Mouse (Mus musculus): ENCODE results near the gene Specc1l. TPM values are rescaled to one million over a fixed set of nuclear protein-coding genes. Genes with fewer than 3 reads are reported as not detected.

Specc1l gene
- 10 to 100 TPM; 41.3 to 50.8 (median 42.7) TPM for total RNA-seq (2022)

DNA sequence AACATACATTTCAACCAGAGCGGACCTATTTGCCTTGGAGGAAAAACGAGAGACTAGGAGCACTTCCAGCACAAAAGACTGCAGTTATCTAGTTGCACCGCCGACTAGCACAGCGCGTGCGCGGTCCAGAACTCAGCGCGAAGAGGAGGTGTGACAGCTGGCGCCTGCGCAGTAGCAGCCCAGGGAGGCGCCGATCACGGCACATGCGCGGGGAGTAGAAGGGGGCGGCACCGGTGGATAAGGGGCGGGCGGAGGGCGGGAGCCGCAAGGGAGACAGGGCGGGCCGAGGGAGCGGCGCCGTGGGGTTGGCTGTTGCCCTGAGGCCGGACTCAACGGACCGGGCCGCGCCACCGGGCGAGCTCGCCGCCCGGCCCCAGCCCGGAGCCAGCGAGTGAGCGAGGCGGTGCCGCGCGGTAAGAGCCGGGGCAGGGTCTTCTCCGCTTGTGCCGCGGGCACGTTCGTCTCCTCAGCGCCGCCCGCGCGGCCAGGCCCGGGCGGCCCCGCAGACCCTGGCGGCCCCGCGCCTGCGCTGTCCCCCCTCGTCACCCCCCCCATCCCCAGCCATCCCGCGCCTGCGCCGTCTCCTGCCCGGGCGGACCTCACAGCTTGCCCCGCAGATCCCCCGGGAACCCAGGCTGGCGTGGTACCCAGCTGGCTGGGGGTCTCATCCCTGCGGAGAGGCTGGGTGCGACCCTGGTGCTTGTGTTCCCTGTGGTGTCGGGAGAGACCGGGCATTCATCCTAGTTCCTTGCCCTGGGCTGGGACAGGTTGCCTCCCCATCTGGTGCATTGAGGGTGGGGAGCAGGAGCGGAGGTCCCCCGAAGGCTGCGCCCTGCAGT is at the start of gene Specc1l:
Gene Specc1l (plus strand): TSS at position 267 of the 839 bp plus-strand sequence.
- peak; percentile 93 to 94 for DNase-seq (ENCODE audit: low spot score in 2 of 2)

DNA sequence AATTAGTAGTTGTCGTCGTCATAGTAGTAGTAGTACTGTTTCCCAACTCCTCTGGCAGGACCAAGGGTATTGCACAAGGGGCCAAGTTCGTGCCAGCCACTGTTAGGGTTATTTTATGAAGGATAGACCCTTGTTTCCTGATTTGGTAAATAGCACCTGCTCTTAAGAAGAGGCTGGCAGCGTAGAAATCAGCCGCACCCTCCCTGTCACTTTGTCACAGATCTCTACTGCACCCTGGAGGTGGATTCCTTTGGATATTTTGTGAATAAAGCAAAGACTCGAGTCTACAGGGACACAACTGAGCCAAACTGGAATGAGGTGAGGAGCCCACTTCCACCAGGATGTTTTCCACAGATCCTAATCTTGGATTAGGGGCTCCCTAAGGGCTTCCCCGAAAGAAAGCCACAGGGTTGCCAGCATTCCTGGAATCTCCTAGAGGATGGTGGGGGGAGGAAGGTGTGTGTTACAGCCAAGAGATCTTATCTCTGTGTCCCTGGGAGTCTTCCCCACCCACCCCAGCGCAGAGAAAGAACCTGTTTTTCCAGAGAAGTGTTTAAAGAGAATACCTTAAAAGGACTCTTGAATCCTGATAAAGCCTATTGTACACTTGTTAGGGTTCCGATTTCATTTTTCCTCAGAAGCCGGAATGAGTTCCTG is 45.9 kb upstream of the Specc1l start:
- no peak for DNase-seq (ENCODE audit: low spot score in 2 of 2)

DNA sequence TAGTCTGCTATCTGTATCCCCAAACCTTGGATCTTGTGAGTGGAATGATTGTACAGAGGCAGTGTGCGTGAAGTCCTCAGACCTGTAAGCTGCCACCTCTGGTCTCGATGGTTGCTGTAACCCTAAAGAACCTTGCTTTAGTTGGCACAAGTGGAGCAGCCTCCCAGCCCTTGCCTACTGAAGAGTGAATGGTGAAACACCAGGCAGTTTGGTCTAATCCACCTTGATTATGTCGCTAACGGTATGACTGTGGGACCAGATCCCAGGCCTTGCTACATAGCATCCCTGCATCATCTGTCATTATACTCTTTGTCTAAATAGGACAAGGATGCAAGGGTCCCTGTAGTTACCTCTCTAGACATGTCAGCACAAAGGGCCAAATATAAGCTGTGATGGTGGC is 45.3 kb upstream of the Specc1l start:
- DNase-seq (ENCODE audit: low spot score in 2 of 2) = no peak

DNA sequence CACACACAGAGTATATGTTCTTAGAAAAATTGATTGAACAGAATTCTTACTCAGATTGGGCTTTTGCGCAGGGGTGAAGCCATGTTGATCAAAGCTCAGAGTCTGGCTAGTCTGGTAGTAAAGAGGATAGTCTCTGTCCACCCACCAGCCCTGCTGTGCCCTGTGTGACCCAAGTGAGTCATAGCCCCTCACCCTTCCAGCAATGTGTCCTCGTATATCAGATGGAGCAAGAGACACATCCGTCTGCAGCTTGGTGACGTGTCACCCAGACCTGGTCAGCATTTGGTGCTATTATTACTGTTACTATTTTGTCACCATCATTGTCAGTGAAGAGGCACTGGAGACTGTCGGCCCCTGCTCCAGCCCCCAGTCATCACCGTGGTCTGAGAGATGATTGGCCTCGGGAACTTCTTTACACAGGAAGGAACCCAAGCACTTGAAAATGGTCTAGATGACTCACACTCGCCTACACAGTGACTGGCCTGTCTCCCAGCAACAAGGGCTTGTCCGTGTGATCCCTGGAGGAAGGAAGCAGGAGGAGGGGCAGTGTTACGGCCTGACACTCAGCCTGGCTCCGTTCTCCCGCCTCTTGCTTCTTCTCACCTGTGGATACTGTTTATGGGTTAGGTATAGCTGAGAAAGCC is 41.5 kb upstream of the Specc1l start:
- DNase-seq (ENCODE audit: low spot score in 2 of 2) = no peak

DNA sequence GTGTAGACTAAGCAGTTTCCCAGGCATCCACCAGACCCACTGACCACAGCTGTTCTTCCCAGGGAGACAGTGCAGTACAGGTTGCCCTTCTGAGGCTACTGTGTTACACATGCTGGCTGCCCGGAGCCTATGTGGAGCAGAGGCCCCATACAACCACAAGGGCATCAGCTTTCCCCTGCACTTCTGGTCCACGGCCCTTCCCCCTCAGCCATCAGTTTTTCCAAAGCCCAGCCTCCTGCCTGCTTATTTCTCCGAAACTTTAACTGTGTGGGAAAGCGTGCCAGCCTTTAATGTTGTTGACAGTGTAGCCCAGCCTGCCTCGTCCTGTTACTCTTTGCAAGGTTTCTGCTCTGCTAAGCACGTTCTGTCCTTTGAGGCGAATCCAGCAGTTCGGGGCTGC is 38.8 kb upstream of the Specc1l start:
- DNase-seq (ENCODE audit: low spot score in 2 of 2) = no peak

DNA sequence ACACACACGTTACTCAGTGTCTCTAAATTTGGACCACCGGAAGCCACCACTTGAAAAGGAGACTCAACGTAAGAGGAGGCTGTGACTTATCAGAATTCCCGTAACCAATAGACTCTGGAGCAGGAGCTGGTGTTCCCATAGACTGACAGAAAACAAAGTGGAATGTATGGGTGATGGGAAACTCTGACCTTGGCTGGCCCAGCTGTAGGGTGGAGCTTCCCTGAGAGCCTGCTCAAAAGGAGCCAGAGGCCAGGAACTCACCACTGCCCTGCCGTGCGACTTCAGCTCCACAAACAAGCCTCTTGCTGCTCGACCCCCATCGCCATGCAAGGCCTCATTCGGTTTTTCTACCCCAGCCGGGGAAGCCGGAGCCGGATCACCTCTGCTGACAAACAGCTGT is 38.2 kb upstream of the Specc1l start:
- no peak for DNase-seq (ENCODE audit: low spot score in 2 of 2)

DNA sequence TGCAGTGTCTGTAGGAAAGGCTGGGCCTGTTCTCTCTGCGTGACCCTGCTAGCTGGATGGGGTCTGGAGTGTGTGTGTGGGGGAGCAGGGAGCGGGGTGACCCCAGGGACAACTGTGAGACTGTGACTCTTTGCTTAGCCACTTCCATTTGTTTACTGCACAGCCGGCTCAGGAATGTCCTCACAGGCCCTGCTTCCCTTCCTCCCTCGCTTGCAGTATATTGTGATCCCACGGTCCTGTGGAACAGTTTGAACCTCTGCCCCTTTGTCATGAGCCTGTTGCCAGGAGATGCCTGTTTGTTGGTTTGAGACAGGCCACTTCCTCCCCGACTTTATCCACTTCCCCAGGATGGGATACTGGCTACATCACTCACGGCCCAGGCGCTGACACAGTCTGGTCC is 35.4 kb upstream of the Specc1l start:
- no peak for DNase-seq (ENCODE audit: low spot score in 2 of 2)

DNA sequence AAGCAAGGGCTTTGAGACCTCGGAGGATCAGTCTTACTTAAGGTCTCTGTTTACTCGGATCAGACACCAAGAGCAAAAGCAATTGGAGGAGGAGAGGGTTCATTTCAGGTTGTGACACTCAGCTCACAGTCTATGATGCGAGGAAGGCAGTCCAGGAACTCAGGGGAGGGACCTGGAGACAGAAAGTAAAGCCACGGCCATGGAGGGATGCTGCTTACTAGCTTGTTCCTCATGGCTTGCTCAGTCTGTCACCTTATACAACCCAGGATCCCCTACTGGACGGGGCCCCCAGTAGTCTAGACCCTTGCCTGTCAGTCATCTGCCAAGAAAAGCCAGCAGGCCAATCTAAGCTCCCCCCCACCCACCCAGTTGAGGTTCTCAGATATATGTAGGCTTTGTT is 33.0 kb upstream of the Specc1l start:
- DNase-seq (ENCODE audit: low spot score in 2 of 2) = no peak

DNA sequence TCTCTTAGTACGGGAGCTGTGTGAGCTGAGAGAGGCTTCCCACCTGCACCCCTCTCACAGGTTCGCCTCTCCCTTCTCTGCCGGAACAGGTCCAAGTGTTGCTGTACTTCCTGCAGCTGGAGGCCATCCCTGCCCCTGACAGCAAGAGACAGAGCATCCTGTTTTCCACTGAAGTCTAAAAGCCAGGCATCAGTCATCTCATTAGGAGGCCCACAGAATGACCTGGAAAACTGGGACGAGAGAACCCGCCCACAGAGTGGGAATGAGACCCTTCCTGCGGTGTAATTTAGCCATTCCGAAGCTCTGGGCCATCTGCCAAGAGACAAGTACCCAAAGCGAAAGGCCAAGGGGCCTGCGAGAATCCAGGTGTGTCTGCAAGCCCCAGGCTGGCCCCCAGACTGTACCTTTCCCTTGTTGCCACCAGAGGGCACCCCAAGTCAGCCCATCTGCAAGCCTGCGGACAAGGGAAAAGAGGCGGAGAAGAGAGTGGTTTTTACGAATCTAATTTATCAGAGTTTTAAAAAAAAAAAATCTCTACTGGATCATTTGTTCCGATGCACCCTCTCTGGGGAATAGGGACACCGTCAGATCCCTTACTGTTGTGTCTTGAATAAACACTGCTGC is 29.6 kb upstream of the Specc1l start:
- peak in 1 of 2 experiments; percentile 71 for DNase-seq (ENCODE audit: low spot score in 2 of 2)

DNA sequence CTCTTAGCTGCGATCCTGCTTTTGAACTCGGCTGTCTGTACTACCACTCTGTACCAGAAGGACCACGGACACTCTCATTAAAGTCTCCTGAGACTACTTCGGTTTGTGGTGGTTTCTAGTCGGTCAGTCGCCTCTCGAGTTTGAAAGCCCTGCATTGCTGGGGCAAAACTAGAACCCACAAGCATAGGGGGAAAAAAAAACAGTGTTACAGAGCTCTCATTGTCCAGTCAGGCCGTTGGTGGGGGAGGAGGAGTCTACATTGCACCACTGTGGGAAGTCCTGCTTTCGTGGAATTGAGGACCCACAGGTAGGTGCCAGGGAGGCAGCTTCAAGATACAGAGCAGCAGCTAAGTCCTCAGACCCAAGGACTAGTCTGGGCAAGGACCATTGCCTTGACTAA is 27.0 kb upstream of the Specc1l start:
- DNase-seq (ENCODE audit: low spot score in 2 of 2) = no peak

DNA sequence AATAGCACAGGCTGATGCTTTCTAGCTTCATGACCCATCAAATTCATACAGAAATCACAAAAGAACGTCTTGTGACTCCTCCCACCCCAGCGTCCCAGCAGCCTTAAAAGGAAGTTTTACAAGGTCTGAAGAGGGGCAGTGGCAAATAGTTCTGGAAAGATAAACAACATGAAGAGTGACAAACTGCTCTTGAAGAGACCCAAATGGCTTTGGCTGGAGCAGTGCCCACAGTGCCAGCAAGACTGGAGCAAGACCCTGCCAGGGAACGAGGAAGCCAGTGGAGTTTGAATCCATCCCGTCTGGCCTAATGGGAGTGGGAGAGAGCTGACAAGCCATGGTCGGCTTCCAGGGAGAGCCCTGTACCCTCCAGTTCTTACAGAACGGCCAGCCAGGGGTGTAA is 25.3 kb upstream of the Specc1l start:
- no peak for DNase-seq (ENCODE audit: low spot score in 2 of 2)

DNA sequence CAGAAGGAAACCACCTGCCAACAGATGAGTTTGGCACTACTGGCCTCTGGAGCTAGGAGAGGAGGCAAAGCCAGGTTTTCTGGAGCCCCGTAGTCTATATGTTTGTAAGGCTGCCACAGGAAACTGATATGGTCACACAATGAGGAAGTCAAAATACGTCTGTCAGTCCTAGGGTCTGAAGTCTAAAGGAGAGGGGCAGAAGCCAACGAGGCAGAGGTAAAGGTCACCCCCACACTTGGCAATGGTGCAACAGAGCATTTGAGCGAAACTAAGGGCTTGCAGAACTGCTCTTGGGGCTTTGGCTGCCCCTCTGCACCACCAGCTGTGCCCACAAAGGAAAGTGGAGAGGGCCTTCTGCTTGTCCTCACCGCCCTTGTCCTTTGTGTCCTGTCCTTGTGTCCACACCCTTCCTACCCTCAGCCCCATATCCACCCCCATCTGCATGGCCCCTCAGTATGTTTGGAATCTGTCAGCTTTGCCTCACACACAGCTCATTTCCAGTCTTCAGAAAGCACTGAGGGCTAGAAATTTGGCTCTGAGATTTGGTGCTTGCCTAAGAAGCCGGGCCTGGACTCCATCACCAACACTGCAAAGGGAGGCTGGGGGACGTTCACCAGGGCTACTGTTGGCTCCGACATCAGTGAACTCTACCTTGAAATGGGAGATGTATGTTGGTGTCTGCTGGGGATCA is 24.4 kb upstream of the Specc1l start:
- no peak for DNase-seq (ENCODE audit: low spot score in 2 of 2)

DNA sequence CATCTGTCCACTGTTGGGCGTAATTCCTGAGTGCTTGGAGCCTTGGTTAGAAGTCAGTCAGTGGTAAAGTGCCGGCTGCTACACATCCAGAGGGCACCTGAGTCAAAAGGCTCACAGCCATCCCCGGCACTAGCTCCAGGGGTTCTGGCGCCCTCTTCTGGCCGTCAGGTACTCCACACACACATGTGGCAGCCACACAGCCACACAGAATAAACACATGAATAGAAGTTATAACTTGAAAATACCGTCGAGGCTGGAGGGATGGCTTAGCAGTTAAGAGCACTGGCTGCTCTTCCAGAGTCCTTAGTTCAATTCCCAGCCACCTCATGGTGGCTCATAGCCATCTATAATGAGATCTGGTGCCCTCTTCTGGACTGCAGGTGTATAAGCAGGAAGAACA is 20.2 kb upstream of the Specc1l start:
- DNase-seq (ENCODE audit: low spot score in 2 of 2) = no peak

DNA sequence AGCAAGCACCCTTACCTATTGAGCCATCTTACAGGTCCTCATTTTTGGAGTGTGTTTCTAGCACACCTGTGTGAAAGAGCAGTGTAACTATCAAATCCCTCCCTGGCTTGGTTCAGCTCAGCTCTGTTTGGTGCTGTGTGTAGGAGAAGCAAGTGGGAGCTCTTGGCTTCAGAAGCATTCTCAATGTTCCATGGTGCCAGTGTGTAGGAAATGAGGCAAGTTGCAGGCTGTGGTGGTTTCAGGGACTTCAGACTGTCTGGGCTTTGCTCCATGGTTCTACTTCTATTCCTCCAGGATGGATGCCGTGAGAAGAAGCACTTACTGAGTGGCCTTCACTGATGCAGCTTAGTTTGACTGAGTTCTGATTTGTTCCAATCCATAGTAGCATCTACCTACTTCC is 14.1 kb upstream of the Specc1l start:
- no peak for DNase-seq (ENCODE audit: low spot score in 2 of 2)

DNA sequence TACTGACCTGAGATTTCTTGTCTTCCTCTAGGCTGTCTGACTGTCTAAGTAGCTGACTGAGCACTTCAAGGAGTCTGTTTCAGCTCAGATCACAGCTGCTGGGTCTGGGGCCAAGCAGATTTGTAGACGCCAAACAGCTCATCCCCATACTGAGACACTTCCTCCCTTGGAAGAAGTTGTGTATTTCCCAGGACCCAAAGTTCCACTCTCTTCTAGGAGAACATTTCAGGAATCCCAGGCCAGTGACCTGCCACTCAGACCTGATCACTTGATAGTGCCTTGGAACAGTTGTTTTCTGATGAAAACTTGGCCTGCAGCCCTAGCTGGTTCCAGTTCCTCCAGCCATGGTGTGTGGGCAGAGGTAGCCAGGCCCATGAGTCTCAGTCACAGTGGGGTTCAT is 11.1 kb upstream of the Specc1l start:
- DNase-seq (ENCODE audit: low spot score in 2 of 2) = no peak

DNA sequence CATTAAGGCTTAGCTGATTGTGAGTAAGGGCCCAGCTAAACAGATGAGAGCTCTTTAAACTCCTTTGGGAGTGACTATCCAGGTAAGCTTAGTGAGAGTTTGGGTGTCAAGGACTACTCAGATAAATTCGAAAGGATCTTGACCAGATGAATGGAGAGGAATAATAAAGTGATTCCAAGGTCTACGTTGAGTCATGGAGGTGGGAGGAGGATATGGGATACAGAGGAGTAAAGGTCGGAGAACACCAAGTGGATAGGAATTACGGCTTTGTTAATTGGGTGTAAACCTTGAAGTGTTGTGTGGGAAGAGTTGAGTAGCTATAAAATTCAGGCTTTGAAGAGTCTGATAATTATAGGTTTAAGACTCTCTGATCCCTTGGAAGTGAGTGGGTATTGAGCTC is 5.7 kb upstream of the Specc1l start:
- DNase-seq (ENCODE audit: low spot score in 2 of 2) = no peak

DNA sequence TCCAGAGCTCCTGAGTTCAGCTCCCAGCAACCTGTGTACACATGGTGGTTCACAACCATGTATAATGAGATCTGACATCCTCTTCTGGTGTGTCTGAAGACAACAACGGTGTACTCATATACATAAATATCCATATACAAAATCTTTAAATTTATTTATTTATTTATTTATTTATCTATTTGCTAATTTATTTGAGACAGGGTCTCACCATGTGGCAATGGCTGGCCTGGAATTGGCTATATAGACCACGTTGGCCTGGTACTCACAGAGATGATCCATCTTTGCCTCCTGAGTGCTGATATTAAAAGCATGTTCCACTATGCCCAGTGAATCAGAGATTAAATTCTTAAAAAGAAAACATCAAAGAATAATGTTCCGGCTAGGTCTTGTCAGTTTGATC is 1.0 kb upstream of the Specc1l start:
- no peak for DNase-seq (ENCODE audit: low spot score in 2 of 2)

DNA sequence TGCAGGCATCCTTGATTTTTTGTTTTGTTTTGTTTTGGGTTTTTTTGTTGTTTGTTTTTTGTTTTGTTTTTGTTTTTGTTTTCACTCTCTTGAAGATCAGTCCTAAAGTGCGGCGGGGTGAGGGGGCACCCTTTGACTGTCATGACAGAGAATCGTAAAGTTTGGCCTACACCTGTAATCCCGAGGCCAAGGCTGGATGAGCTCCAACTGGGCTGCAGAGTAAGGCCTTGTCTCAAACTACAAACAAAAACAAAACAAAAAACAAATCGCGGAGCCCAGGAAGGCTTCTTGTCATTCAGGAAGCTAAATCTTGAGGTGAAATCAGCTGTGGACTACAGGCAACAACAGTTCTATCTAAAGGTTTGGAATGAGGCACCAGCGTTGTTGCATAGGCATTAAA is 1.1 kb downstream of the Specc1l start:
- DNase-seq (ENCODE audit: low spot score in 2 of 2) = no peak

DNA sequence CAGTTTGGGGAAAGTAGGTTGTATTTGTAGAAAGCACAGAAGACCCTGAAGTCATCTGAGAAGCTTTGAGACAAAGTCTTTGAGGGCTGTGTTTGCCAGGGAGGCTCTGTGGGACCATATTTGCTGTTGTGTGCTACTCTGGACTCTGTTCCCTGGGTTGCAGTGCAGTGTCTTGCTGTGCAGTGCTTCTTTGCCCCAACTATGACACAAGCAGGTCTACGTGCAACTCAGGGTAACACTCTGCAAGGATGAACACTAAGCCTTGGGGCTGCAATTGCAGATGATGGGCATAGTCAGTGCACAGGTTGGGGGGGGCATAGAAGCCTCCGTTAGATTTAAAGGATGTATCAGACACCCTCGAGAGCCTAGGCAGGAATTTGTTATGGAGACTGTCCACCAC is 8.8 kb downstream of the Specc1l start:
- no peak for DNase-seq (ENCODE audit: low spot score in 2 of 2)

DNA sequence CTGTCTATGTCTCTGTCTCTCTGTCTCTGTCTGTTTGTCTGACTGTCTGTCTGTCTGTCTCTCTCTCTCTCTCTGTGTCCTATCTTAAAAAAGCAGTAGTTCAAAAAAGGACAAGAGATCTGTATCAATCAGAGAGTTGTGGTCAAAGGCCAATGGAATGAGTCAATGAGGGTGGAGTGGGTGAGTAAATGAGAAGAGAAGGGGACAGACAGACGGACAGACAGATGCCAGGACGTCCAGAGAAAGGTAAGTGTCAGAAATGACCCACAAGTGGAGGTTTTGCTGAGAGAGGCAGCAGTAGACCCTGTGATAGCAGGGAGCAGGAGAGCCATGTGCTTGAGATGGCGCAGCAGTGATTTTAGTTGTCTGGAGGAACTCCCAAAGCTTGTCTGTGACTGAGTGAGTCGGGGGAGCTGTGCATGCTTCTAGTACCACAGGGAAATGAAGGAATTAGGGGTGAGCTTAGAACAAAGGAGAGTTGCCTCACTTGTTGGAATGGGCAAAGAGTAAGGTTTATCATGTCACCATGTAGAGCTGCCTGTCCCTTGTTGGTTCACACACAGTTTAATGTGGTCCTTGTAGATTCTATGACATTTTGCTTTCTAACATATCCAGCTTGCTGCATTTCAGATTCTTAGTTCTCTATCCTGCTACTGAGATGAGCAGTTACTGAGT is 10.2 kb downstream of the Specc1l start:
- no peak for DNase-seq (ENCODE audit: low spot score in 2 of 2)

DNA sequence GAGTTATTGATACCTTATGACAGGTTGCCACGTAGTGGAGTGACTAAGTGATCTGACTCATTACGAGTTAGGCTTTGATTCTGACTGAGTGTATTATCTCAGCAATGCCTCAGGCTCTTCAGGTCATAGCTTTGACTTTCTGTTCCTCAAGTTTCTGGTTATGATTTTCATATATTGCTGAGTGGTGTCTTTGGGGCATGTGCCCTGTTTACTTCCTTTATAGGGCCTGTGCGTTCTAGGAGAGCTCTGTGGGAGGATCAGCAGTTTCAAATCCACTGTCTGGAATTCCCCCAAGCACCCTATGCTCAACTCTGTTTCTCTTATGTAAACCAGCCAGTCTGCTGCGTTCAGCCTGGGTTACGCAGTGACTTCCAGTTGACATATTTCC is 10.7 kb downstream of the Specc1l start:
- DNase-seq (ENCODE audit: low spot score in 2 of 2) = no peak

Data from layer of hippocampus, adult 8-10 months (tissue).